Mouse (Mus musculus) lung, postnatal 0 days (tissue): ENCODE data around the gene Ywhag. TPM values are rescaled to one million over a fixed set of nuclear protein-coding genes. Genes with fewer than 3 reads are reported as not detected.

ENCODE experiments used
- ATAC-seq: fragments of 200-750 bp; cut with Nextera tagmentation; 2 replicates; pipeline ENCODE4 v1.8.0; 2017; ENCODE audit warnings: moderate library complexity
- DNase-seq: peaks from one replicate; pipeline ENCODE4 v3.0.0-alpha.2; 2016; ENCODE audit warnings: low spot score
- H3K27ac ChIP-seq: fragments of 300-500 bp; sonication (generic); 2 replicates; pipeline ENCODE4 v1.5.1; 2014; ENCODE audit warnings: antibody characterized with exemption, mild to moderate bottlenecking, low read length, mixed read lengths
- H3K27me3 ChIP-seq: fragments of 300-500 bp; sonication (generic); replicated peaks from 2 replicates; pipeline ENCODE4 v1.6.1; 2014; ENCODE audit warnings: low read length, mixed read lengths; ENCODE audit not compliant: insufficient read depth
- H3K36me3 ChIP-seq: fragments of 300-500 bp; sonication (generic); 2 replicates; pipeline ENCODE4 v1.6.1; 2014; ENCODE audit warnings: low read length, mixed read lengths; ENCODE audit not compliant: insufficient read depth
- H3K4me1 ChIP-seq: fragments of 300-500 bp; sonication (generic); 2 replicates; pipeline ENCODE4 v1.6.1; 2014; ENCODE audit warnings: antibody characterized with exemption, low read depth, low read length, mixed read lengths; ENCODE audit not compliant: insufficient read depth
- H3K4me2 ChIP-seq: fragments of 300-500 bp; sonication (generic); replicated peaks from 2 replicates; pipeline ENCODE4 v1.6.1; 2014; ENCODE audit warnings: low read depth, mild to moderate bottlenecking, low read length, moderate library complexity, mixed read lengths
- H3K4me3 ChIP-seq: fragments of 300-500 bp; sonication (generic); 2 replicates; pipeline ENCODE4 v1.5.1; 2014; ENCODE audit warnings: low read depth, low read length
- H3K9ac ChIP-seq: fragments of 300-500 bp; sonication (generic); replicated peaks from 2 replicates; pipeline ENCODE4 v1.6.1; 2014; ENCODE audit warnings: low read depth, mild to moderate bottlenecking
- H3K9me3 ChIP-seq: fragments of 300-500 bp; sonication (generic); 2 replicates; pipeline ENCODE4 v1.6.1; 2016; ENCODE audit warnings: low read length, mixed read lengths
- CTCF ChIP-seq: IDR thresholded peaks from 2 replicates; pipeline ENCODE4 v1.5.1; 2016; ENCODE audit warnings: antibody characterized with exemption, mild to moderate bottlenecking
- EP300 ChIP-seq: IDR thresholded peaks from 2 replicates; pipeline ENCODE4 v1.6.1; 2016; ENCODE audit warnings: antibody characterized with exemption, mild to moderate bottlenecking, control low read depth
- WGBS: fragments of 180-500 bp; shearing (Covaris S2); extraction: QIAGEN DNeasy Blood & Tissue Kit; methylation state at CpG from one replicate; pipeline ENCODE4 v1.1.7; 2014; 5-methylcytosine and 5-hydroxymethylcytosine counted together
- polyA plus RNA-seq: library from polyadenylated mRNA; unstranded; fragments of >200 nt; fragmentation: Nextera tagmentation; extraction: Ambion mirVana; gene quantifications from 2 replicates; pipeline ENCODE4 v1.2.1, GENCODE M21; 2015

The Ywhag gene
- polyA plus RNA-seq, 1 experiment from 2014 or later = 75.5 TPM

DNA sequence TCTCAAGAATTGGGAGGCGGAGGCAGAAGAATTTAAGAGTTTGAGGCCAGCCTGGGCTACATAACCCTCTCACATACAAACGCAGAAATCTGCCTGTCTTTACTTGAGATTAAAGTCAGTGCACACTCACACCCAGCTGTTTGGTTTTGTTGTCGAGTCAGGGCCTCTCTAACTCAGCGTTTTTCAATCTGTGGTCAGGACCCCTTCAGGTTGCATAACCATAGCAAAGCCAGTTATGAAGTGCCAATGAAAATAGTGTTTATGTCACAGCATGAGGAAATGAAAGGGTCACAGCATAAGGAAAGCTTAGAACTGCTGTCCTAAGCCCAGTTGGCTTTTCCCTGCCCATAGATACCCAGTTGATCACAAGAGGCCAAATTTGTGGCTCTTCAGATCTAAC, 27.6 kb downstream of the Ywhag start:
- Histone ChIP-seq H3K4me3 (no peak overlapping the region), H3K36me3 (peaks cover 10% of the 10 kb centered on the region), H3K4me1 (peaks cover 7% of the 10 kb centered on the region), H3K27ac (peak overlapping the region; percentile 82), H3K9ac (no peak overlapping the region), H3K27me3 (no peaks in the 10 kb centered on the region), H3K4me2 (no peak overlapping the region), H3K9me3 (no peaks in the 10 kb centered on the region)
- DNase-seq (peak; percentile 93), ATAC-seq (peak; percentile 47)
- 33% methylated on average over 4 of the region's 4 CpGs for WGBS
- no peak for TF ChIP-seq CTCF
- TF ChIP-seq EP300 = peak; percentile 83

DNA sequence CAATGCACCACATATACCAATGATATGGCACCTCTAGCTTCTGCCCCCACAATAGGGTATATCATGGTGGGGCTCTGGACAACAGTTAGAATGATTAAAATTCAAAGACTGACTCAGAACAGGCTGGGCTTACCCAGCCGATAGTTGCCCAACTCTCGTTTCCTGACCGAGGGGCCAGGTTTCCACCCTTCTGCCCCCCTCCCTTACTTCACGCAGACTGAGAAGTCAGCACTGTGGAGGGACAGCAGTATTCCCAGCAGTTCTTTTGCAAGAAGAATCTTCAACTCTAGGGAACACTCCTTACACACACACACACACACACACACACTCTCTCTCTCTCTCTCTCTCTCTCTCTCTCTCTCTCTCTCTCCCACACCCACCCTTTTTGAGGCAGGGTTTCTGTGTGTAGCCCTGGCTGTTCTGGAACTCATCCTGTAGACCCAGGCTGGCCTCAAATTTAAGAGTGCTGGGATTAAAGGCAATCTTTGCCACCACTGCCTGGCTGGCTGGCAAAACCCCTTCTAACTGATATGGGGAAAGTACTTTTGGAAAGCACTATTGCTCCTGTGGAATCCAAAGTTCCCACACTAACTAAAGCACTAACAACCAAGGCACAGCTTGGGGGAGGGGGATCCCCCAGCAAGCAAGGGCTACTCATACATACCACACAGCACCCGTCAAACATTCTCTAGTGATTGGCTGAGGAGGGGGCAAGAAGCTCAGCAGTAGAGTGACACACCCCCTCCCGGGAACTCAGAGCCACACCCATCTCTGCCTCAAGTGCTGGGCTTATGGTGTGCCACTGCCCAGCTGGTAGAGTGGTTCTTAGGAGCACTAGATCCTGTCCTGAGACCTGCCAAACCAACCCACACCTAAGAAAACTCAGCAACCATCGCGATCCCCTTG, 28.8 kb downstream of the Ywhag start:
- ATAC-seq = peak; percentile 26
- no peak for TF ChIP-seq CTCF
- no peak for TF ChIP-seq EP300
- WGBS = 29% methylated on average over 8 of the region's 8 CpGs
- Histone ChIP-seq H3K4me2 (no peak overlapping the region), H3K27ac (peak overlapping the region; percentile 84), H3K27me3 (no peaks in the 10 kb centered on the region), H3K9ac (no peak overlapping the region), H3K36me3 (0 out of 2 replicates have a peak, but pooled peaks cover 3% of the 10 kb centered on the region), H3K4me1 (peaks cover 7% of the 10 kb centered on the region), H3K4me3 (no peak overlapping the region), H3K9me3 (no peaks in the 10 kb centered on the region)
- peak; percentile 86 for DNase-seq

DNA sequence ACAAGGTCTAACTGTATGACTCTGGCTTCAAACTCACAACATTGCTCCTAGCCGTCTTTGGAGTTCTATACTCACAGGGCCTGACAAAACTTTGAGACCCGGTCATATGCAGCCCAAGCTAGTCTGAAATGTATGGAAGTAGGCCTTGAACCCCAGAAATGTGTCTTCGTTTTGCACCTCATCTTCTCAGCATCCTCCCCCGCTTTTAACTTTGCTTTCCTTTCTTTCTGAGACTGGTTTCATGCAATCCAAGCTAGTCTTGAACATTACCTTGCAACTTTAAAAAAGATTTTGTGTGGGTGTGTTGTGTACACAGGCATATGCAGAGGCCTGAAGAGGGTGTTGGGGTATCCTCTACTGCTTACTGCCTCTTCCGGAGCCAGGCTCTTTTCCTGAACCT, 30.2 kb downstream of the Ywhag start:
- DNase-seq (no peak), ATAC-seq (no peak)
- WGBS = 59% methylated on average over 5 of the region's 5 CpGs
- Histone ChIP-seq H3K4me1 (peaks cover 7% of the 10 kb centered on the region), H3K27me3 (no peaks in the 10 kb centered on the region), H3K36me3 (no peaks in the 10 kb centered on the region), H3K27ac (peak overlapping the region; percentile 6; the same call in 1 of the 2 replicates), H3K4me2 (0 out of 2 replicates have a peak overlapping the region, but pooled peaks have one; percentile 51), H3K9ac (no peak overlapping the region), H3K9me3 (no peaks in the 10 kb centered on the region), H3K4me3 (no peak overlapping the region)
- TF ChIP-seq EP300 (no peak), CTCF (no peak)

DNA sequence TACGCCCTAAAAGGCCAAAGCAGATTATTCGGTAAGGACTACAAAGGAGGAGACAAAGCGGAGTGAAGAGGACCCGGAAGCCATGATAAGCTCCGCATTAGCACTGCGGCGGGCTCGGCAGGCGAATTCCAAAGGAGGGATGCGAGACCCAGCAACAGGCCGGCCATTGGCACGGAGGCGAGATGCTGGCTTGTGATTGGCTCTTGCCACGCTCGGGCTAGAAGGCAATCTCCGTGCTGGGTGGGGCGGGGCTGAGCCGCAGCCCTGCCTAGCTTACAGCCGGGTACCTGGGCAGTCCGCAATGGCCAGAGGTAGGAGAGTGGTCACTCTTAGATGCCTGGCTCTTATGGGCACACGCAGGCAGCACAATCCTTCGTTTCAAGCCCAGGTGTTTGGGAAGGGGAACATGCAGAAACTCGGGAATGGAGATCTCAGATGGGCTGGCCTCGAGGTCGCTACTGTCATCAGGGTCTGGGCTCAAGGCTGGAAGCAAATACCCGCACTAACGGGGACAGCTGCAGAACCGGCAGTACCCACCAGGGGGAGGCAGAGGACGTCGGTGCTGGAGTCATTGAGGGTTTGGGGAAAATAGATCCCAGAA, 30.8 kb downstream of the Ywhag start:
- H3K9me3 ChIP-seq = no peaks in the 10 kb centered on the region
- peaks cover 7% of the 10 kb centered on the region for H3K4me1 ChIP-seq
- no peaks in the 10 kb centered on the region for H3K36me3 ChIP-seq
- 0 out of 2 replicates have a peak overlapping the region, but pooled peaks have one; percentile 9 for H3K9ac ChIP-seq
- peak; percentile 89 for ATAC-seq
- H3K4me2 ChIP-seq = peak overlapping the region; percentile 51
- 3% methylated on average over 30 of the region's 30 CpGs for WGBS
- DNase-seq = peak; percentile 94
- H3K4me3 ChIP-seq = peak overlapping the region; percentile 18
- peak overlapping the region; percentile 28; the same call in 1 of the 2 replicates for H3K27ac ChIP-seq
- TF ChIP-seq CTCF (peak; percentile 97), EP300 (no peak)
- no peaks in the 10 kb centered on the region for H3K27me3 ChIP-seq

DNA sequence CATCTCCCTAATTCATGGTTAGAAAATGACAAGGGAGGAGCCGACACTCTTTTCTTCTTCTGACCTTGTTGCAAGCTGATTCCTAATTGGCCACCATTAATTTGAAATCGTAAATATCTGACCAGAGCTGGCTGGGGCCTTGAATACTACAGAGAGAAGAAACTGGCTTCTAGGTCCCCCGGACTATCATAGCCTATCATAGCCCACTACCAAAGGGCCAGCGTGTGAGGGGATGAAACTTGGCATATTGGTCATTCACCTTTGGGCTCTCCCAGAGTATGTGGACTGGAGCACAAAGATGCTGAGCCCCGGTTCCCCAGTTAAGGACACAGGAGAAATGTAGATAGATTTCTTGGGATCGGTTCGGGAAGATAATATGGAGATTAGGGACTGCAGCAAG, 31.4 kb downstream of the Ywhag start:
- Histone ChIP-seq H3K4me2 (peak overlapping the region; percentile 51), H3K4me3 (0 out of 2 replicates have a peak overlapping the region, but pooled peaks have one; percentile 18), H3K9me3 (no peaks in the 10 kb centered on the region), H3K9ac (0 out of 2 replicates have a peak overlapping the region, but pooled peaks have one; percentile 9), H3K27me3 (no peaks in the 10 kb centered on the region), H3K4me1 (peaks cover 7% of the 10 kb centered on the region), H3K27ac (no peak overlapping the region), H3K36me3 (no peaks in the 10 kb centered on the region)
- WGBS = 30% methylated on average over 7 of the region's 7 CpGs
- DNase-seq (no peak), ATAC-seq (no peak)
- TF ChIP-seq CTCF (no peak), EP300 (no peak)

DNA sequence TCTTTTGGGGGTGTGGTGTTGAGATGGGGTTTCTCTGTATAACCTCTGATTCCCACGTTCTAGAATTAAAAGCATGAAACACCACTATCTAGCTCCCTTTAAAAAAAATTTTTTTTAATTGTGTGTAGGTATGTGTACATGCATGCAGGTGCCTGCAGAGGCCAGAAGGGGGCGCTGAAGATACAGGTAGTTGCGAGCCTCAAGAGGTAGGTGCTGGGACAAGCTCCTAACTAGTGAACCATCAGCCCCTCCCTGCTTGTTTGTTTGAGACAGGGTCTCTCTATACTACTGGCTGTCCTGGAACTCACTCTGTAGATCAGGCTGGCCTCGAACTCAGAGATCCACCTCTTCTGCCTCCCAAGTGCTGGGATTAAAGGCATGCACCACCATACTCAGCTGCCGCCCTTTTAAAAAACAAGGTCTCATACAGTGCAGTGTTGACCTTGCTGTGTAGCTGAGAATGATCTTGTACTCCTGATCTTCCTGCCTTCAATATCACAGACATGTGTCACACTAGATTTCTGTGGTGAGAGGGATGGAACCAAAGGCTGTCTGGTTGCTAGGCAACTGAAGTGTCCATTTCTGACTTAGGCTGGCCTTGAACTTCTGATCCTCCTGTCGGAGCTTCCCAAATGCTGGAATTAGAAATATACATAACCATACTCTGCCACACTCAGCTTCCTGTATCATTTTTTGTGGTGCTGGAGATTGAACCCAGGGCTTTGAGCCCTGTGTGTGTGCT, 32.9 kb downstream of the Ywhag start:
- WGBS = 59% methylated on average over 6 of the region's 6 CpGs
- peaks cover 5% of the 10 kb centered on the region for H3K4me1 ChIP-seq
- H3K36me3 ChIP-seq = no peaks in the 10 kb centered on the region
- no peaks in the 10 kb centered on the region for H3K9me3 ChIP-seq
- no peaks in the 10 kb centered on the region for H3K27me3 ChIP-seq
- TF ChIP-seq EP300 (no peak), CTCF (peak; percentile 58)
- ATAC-seq (no peak), DNase-seq (no peak)
- no peak overlapping the region for H3K4me3 ChIP-seq
- H3K27ac ChIP-seq = no peak overlapping the region
- H3K9ac ChIP-seq = no peak overlapping the region
- no peak overlapping the region for H3K4me2 ChIP-seq
